Mouse (Mus musculus) heart, postnatal 0 days (tissue): ENCODE measurements around the gene Nrp1.

Experiments used
- CTCF ChIP-seq: IDR thresholded peaks from 2 replicates; pipeline ENCODE4 v1.5.1; 2016; ENCODE audit warnings: antibody characterized with exemption, control low read depth, low read depth
- EP300 ChIP-seq: IDR thresholded peaks from 2 replicates; pipeline ENCODE4 v1.6.1; 2016; ENCODE audit warnings: antibody characterized with exemption, low read depth

GRCm38 (mm10) chr8:128327281-128327680 lies 31.1 kb upstream of the Nrp1 start:
- TF ChIP-seq EP300 (no peak), CTCF (no peak)
